Mouse (Mus musculus) heart, embryonic 12.5 days (tissue): ENCODE measurements around the gene Emc9. TPM values are rescaled to one million over a fixed set of nuclear protein-coding genes. Genes with fewer than 3 reads are reported as not detected.

Experiments used
- ATAC-seq: fragments of 200-750 bp; cut with Nextera tagmentation; 2 replicates; pipeline ENCODE4 v1.8.0; 2017; ENCODE audit warnings: moderate TSS enrichment, moderate library complexity; ENCODE audit not compliant: insufficient number of reproducible peaks, low FRiP score
- H3K27ac ChIP-seq: fragments of 300-500 bp; sonication (generic); 2 replicates; pipeline ENCODE4 v1.5.1; 2016; ENCODE audit warnings: mild to moderate bottlenecking, moderate library complexity; ENCODE audit not compliant: poor library complexity, severe bottlenecking
- H3K27me3 ChIP-seq: fragments of 300-500 bp; sonication (generic); replicated peaks from 2 replicates; pipeline ENCODE4 v1.6.1; 2016; ENCODE audit warnings: mild to moderate bottlenecking, moderate library complexity
- H3K36me3 ChIP-seq: fragments of 300-500 bp; sonication (generic); 2 replicates; pipeline ENCODE4 v1.6.1; 2016; ENCODE audit warnings: mild to moderate bottlenecking, moderate library complexity
- H3K4me1 ChIP-seq: fragments of 300-500 bp; sonication (generic); replicated peaks from 2 replicates; pipeline ENCODE4 v1.6.1; 2016; ENCODE audit warnings: mild to moderate bottlenecking
- H3K4me2 ChIP-seq: fragments of 300-500 bp; sonication (generic); 2 replicates; pipeline ENCODE4 v1.6.1; 2016; ENCODE audit warnings: mild to moderate bottlenecking, moderate library complexity
- H3K4me3 ChIP-seq: fragments of 300-500 bp; sonication (generic); 2 replicates; pipeline ENCODE4 v1.5.1; 2016; ENCODE audit warnings: mild to moderate bottlenecking
- H3K9ac ChIP-seq: fragments of 300-500 bp; sonication (generic); 2 replicates; pipeline ENCODE4 v1.6.1; 2016; ENCODE audit warnings: mild to moderate bottlenecking, moderate library complexity
- H3K9me3 ChIP-seq: fragments of 300-500 bp; sonication (generic); replicated peaks from 2 replicates; pipeline ENCODE4 v1.6.1; 2016; ENCODE audit warnings: mild to moderate bottlenecking, moderate library complexity
- WGBS: fragments of 180-500 bp; shearing (Covaris S2); methylation state at CpG from one replicate; pipeline ENCODE4 v1.1.7; 2016; 5-methylcytosine and 5-hydroxymethylcytosine counted together
- polyA plus RNA-seq: library from polyadenylated mRNA; unstranded; fragments of >200 nt; fragmentation: Nextera tagmentation; extraction: Ambion mirVana; gene quantifications from 2 replicates; pipeline ENCODE4 v1.2.1, GENCODE M21; 2016

Gene Emc9
- polyA plus RNA-seq, 1 experiment from 2014 or later, result 21.5 TPM

- Histone ChIP-seq H3K9ac (peak overlapping the region; percentile 77), H3K27ac (peak overlapping the region; percentile 98; the same call in 1 of the 2 replicates), H3K27me3 (no peaks in the 10 kb centered on the region), H3K4me2 (peak overlapping the region; percentile 95), H3K4me1 (peaks cover 31% of the 10 kb centered on the region), H3K4me3 (peak overlapping the region; percentile 98), H3K36me3 (peaks cover 26% of the 10 kb centered on the region), H3K9me3 (no peaks in the 10 kb centered on the region)
- 86% methylated on average over 11 of the region's 11 CpGs for WGBS
- no peak for ATAC-seq
Measured at GRCm38 (mm10) chr14:55589771-55590448, 4.8 kb upstream of the Emc9 start.

- no peak for ATAC-seq
- H3K27ac ChIP-seq, result no peak overlapping the region
- H3K4me2 ChIP-seq, result no peak overlapping the region
- no peak overlapping the region for H3K4me3 ChIP-seq
- WGBS, result 90% methylated on average over 5 of the region's 5 CpGs
- H3K27me3 ChIP-seq, result no peaks in the 10 kb centered on the region
- no peaks in the 10 kb centered on the region for H3K9me3 ChIP-seq
- peaks cover 37% of the 10 kb centered on the region for H3K4me1 ChIP-seq
- no peak overlapping the region for H3K9ac ChIP-seq
- H3K36me3 ChIP-seq, result peaks cover 19% of the 10 kb centered on the region
Measured at GRCm38 (mm10) chr14:55589271-55589670, 4.2 kb upstream of the Emc9 start.

- ATAC-seq, result no peak
- peaks cover 22% of the 10 kb centered on the region for H3K4me1 ChIP-seq
- H3K9me3 ChIP-seq, result no peaks in the 10 kb centered on the region
- H3K4me3 ChIP-seq, result no peak overlapping the region
- H3K27me3 ChIP-seq, result no peaks in the 10 kb centered on the region
- H3K36me3 ChIP-seq, result peaks cover 27% of the 10 kb centered on the region
- WGBS, result 74% methylated on average over 2 of the region's 2 CpGs
- H3K9ac ChIP-seq, result no peak overlapping the region
- 0 out of 2 replicates have a peak overlapping the region, but pooled peaks have one; percentile 8 for H3K27ac ChIP-seq
- H3K4me2 ChIP-seq, result no peak overlapping the region
Measured at GRCm38 (mm10) chr14:55586149-55586548, 1.0 kb upstream of the Emc9 start.

- peak; percentile 44; the same call in 1 of the 2 replicates for ATAC-seq
- no peak overlapping the region for H3K9ac ChIP-seq
- H3K4me3 ChIP-seq, result 0 out of 2 replicates have a peak overlapping the region, but pooled peaks have one; percentile 72
- peaks cover 22% of the 10 kb centered on the region for H3K4me1 ChIP-seq
- WGBS, result 36% methylated on average over 6 of the region's 6 CpGs
- peak overlapping the region; percentile 96 for H3K4me2 ChIP-seq
- peak overlapping the region; percentile 7; the same call in 1 of the 2 replicates for H3K27ac ChIP-seq
- H3K27me3 ChIP-seq, result no peaks in the 10 kb centered on the region
- no peaks in the 10 kb centered on the region for H3K9me3 ChIP-seq
- H3K36me3 ChIP-seq, result peaks cover 33% of the 10 kb centered on the region
Measured at GRCm38 (mm10) chr14:55585566-55585960, 461 bp upstream of the Emc9 start.

- peak overlapping the region; percentile 79; the same call in 1 of the 2 replicates for H3K9ac ChIP-seq
- peak overlapping the region; percentile 81; the same call in 1 of the 2 replicates for H3K27ac ChIP-seq
- peaks cover 20% of the 10 kb centered on the region for H3K4me1 ChIP-seq
- no peaks in the 10 kb centered on the region for H3K9me3 ChIP-seq
- H3K27me3 ChIP-seq, result no peaks in the 10 kb centered on the region
- H3K36me3 ChIP-seq, result peaks cover 44% of the 10 kb centered on the region
- no peak for ATAC-seq
- peak overlapping the region; percentile 96 for H3K4me2 ChIP-seq
- peak overlapping the region; percentile 72 for H3K4me3 ChIP-seq
- 33% methylated on average over 5 of the region's 5 CpGs for WGBS
Measured at GRCm38 (mm10) chr14:55584303-55584701, 800 bp downstream of the Emc9 start.

- Histone ChIP-seq H3K27me3 (no peaks in the 10 kb centered on the region), H3K9ac (no peak overlapping the region), H3K36me3 (peaks cover 35% of the 10 kb centered on the region), H3K9me3 (no peaks in the 10 kb centered on the region), H3K4me3 (no peak overlapping the region), H3K27ac (no peak overlapping the region), H3K4me1 (peaks cover 34% of the 10 kb centered on the region), H3K4me2 (no peak overlapping the region)
- no peak for ATAC-seq
- WGBS, result 75% methylated on average over 9 of the region's 9 CpGs
Measured at GRCm38 (mm10) chr14:55581981-55582681, 3.0 kb downstream of the Emc9 start.

GRCm38 (mm10) chr14:55580731-55581130 is 4.4 kb downstream of the Emc9 start:
- Histone ChIP-seq H3K9me3 (no peaks in the 10 kb centered on the region), H3K27ac (no peak overlapping the region), H3K4me3 (no peak overlapping the region), H3K9ac (no peak overlapping the region), H3K36me3 (peaks cover 31% of the 10 kb centered on the region), H3K4me2 (no peak overlapping the region), H3K27me3 (no peaks in the 10 kb centered on the region), H3K4me1 (peaks cover 38% of the 10 kb centered on the region)
- no peak for ATAC-seq
- WGBS, result 93% methylated on average over 16 of the region's 16 CpGs

- Histone ChIP-seq H3K4me3 (no peak overlapping the region), H3K36me3 (peaks cover 31% of the 10 kb centered on the region), H3K9me3 (no peaks in the 10 kb centered on the region), H3K4me1 (peaks cover 42% of the 10 kb centered on the region), H3K27ac (no peak overlapping the region), H3K9ac (no peak overlapping the region), H3K27me3 (no peaks in the 10 kb centered on the region), H3K4me2 (peak overlapping the region; percentile 87)
- WGBS, result 86% methylated on average over 23 of the region's 23 CpGs
- ATAC-seq, result no peak
Measured at GRCm38 (mm10) chr14:55579511-55580496, 5.3 kb downstream of the Emc9 start.

GRCm38 (mm10) chr14:55578668-55579269 is 6.3 kb downstream of the Emc9 start:
- Histone ChIP-seq H3K27me3 (no peaks in the 10 kb centered on the region), H3K27ac (peak overlapping the region; percentile 90), H3K9me3 (no peaks in the 10 kb centered on the region), H3K36me3 (peaks cover 31% of the 10 kb centered on the region), H3K4me2 (peak overlapping the region; percentile 87), H3K9ac (peak overlapping the region; percentile 96), H3K4me3 (peak overlapping the region; percentile 86), H3K4me1 (peaks cover 43% of the 10 kb centered on the region)
- peak; percentile 44; the same call in 1 of the 2 replicates for ATAC-seq
- 22% methylated on average over 6 of the region's 6 CpGs for WGBS

- H3K27ac ChIP-seq, result peak within 1 kb of the TSS; percentile 90
- H3K27me3 ChIP-seq, result no peaks in the 10 kb centered on the region
- H3K9me3 ChIP-seq, result no peaks in the 10 kb centered on the region
- H3K9ac ChIP-seq, result peak within 1 kb of the TSS; percentile 96
- WGBS, result under 1% methylated on average over 32 of the region's 32 CpGs
- peak within 1 kb of the TSS; percentile 87 for H3K4me2 ChIP-seq
- ATAC-seq, result peak; percentile 79
- H3K4me1 ChIP-seq, result peaks cover 43% of the 10 kb centered on the region
- H3K36me3 ChIP-seq, result peaks cover 28% of the 10 kb centered on the region
- H3K4me3 ChIP-seq, result peak within 1 kb of the TSS; percentile 86
Measured at GRCm38 (mm10) chr14:55577871-55578667, 7.0 kb downstream of the Emc9 start, which contains the start of gene Psme1. Gene Psme1 (plus strand): TSS chr14:55578123.
